Mouse (Mus musculus): Measurements from ENCODE around the gene Gm20441.

The Gm20441 gene

DNA sequence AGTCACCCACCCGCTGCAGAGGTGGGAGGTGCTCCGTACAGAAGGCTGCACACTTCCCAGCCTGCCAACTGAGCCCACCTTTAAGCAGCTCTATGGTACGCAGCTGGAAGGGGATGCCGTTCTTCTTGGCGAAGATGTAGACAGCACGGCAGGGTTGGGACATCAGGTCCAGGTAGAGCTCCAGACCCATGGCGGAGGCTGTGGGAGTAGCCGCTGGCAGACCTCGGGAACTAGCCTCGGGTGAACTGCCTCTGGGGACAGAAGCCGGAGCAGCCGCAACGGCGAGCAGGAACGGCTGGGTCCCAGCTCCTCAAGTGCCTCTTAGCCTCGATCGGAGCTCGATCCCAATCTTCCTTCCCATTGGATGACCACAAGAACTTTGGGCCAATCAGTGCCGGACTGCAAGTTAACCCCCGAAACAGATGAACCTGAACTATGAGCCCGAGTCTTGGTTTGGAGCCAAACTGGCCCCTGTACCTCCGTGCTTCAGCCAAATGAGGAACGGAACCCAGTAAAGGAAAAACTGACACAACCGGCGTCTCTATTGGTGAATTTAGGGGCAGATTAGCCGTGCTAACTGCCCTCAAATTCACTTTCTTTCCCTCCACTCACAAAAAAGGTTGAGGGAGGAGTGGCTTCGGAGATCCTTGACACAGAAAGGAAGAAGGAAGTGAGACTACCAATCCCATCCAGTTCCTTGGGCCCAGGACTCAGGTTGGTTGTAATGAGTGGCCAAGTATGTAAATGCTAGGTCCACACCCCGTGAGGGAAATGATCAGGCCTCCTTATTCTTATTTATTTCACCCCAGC lies at the start of gene Gm20441, which contains the start of gene Gstt3:
Gene Gm20441, minus strand, starts transcription at position 186 of the 810 bp plus-strand sequence.
Gene Gstt3, minus strand, starts transcription at position 646 of the 810 bp plus-strand sequence.
- no peak for DNase-seq (ENCODE audit: low spot score)

DNA sequence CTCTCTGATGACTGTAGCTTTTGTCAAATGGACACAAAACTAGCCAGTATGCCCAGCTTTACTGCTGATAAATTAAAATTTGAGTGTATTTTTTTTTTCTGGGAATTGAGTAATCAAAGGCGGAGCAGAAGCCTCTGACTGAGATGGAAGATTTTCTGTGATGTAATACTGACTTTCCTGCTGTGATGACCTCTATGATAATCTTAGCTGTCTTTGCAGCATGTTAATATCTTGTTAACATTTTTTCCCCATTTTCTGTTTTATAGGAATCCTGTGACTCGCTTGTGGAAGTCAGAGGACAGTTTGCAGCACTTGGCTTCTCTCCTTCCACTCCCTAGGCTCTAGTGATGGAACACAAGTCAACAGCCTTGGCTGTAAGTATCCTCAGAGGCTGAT lies 49.5 kb upstream of the Gm20441 start:
- DNase-seq (ENCODE audit: low spot score) = no peak

DNA sequence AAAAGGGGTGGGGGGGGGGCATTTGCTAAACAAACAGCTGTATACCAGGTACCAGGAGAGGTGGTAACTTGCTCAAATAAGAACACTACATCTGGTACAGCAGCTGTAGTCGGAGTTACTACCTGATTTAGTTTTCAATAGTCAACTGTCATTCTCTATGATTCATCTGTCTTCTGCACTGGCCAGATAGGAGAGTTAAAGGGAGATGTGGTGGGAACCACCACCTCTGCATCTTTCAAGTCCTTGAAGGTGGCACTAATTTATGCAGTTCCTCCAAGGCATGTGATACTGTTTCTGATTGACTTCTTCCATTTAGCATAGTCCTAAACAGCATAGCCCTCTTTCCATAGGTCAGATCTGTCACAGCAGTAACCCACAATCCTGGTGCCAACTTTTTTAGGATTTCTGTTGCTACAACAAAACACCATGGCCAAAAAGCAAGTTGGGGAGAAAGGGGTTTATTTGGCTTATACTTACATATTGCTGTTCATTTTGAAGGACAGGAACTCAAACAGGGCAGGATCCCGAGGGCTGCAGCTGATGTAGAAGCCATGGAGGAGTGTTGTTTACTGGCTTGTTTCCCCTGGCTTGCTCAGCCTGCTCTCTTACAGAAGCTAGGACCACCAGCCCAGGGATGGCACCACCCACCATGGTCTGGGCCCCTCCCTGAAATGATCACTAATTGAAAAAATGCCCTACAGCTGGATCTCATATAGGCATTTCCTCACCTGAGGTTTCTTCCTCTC lies 48.9 kb upstream of the Gm20441 start:
- no peak for DNase-seq (ENCODE audit: low spot score)

DNA sequence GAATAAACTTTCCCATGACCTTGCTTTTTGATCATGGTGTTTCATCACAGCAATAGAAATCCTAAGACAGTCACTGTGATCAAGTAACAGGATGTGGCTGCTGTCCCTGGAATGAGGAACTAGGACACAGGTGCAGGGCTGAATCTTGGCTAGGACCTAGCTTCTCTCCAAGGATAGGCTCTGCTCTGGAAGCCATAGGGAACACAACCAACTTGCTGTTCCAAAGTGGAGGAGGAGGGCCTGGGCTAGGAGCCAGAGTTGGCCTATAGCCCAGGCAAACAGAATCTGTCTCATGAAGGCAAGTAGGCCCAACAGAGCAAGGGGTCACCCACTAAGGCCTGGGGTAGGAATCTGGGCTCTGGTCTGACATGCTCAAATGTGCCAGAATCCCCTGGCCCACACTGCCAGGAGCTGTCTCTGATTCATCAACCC lies 47.8 kb upstream of the Gm20441 start:
- DNase-seq (ENCODE audit: low spot score) = no peak

DNA sequence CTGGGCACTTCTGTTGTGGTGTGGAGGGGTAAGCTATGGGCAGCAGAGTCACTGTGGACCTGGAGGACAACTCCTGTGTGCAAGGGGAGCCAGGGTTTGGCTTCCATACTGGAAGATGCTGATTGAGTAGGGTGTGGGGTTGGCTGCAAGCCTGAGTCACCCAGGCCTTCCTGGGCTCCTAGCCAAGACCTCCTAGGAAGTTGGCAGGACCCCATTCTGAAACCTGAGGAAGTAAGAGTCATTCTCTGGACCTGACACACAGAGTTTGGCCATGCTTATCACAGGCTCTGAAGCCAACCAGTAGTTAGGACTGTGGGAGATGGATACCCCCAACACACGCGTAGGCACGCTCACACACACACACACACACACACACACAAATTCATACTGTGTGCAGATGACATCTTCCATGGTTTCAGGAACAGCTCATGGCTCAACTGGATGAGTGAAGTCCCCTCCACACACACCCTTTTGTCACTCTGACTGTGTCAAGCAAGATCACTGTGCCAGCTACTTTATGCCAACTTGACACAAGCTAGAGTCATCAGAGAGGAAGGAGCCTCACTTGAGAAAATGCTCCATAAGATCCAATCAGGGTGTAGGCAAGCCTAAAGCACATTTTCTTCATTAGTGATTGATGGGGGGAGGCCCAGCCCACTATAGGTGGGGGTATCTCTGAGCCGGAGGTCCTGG lies 47.1 kb upstream of the Gm20441 start:
- DNase-seq (ENCODE audit: low spot score) = no peak

DNA sequence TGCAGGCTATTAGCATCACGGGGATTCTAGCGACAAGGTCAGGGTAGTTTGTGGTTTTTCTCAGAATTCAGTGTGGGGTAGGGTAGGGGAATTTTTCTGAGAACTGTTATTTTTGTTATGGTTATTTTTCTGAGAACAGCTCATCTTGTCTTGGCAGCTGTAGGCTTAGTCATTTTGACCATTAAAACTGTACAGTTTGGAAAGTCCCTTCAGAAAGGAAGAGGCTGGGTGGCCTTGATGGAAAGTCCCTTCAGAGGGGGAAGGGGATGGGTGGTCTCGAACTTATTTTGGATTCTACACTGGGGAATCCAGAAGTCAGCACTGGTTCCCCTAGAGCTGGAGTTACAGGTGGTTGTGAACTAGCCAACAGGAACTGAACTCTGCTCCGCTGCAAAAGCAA lies 43.8 kb upstream of the Gm20441 start:
- DNase-seq (ENCODE audit: low spot score) = no peak

DNA sequence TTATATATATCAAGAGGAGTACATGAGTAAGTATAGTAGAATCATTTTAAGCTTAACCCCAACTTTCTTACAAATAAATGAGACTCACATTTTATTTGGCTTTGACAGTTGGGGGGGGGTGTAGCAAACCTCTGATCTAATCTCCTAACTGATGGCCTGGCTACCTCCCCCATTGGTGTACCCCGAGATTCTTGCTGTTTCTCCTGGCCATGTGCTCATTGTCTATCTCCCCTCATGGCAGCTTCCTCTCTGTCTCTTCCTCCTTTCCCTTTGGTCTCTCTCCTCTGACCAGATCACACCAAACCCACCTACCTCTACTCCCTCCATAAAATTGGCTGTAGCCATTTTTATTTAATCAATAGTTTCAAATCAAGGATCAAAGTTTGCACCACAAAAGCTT lies 43.0 kb upstream of the Gm20441 start:
- DNase-seq (ENCODE audit: low spot score) = no peak

DNA sequence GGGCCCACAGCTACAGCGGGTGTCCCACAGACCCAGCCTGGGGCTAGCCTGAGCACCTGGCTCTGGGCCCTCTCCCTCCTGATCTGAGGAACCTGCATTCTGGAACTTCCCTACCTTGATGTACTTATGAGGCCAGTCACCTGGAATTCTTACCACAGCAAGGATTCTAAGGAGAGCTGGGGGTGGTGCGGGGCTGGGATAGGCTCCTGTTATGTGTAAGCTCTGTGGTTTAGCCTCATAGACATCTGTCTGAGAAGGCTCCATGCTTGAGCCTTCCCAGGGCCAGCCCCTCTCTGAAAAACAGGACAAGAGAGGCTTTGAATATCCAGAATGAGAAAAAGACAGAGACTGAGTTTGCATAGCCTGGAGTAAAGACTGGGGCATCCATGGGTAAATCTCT lies 41.7 kb upstream of the Gm20441 start, which contains the start of gene Gstt4:
Gene Gstt4, minus strand, starts transcription at position 101 of the 400 bp plus-strand sequence.
- no peak for DNase-seq (ENCODE audit: low spot score)

DNA sequence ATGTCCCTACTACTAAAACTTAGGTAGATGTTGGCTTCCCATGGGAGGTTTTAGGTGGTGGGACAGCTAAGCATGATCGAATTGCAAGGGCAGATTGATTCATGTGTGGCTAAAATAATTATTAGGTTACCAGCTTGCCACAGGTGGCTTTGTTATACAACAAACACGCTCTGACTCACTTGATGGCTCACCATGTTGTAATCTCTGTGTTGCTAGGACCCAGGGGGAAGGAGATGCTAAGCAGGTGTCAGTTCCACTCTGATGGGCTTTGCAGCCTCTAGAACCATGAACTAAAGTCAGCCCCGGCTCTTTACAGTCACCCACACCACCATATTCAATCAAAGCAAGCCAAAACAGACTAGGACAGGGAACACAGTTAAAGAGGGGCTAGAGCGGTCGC lies 39.1 kb upstream of the Gm20441 start:
- no peak for DNase-seq (ENCODE audit: low spot score)

DNA sequence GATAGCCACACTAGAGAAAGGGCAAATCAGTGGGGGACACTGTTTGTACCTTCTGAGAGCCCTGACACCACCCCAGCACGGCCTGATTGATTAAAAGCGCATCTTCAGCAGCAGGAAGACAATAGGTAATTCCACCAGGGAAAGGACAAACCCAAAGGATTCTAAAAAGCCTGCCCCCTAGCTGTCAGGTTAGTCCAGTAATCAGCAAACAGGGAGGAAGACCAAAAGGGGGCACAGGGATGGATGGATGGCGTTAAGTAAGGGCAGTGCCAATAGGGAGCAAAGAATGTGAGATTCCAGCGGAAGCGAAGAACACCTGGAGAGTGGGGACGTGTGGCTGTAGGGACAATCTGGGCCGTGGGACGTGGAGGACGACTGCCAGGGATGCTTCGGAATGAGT lies 37.9 kb upstream of the Gm20441 start:
- no peak for DNase-seq (ENCODE audit: low spot score)

DNA sequence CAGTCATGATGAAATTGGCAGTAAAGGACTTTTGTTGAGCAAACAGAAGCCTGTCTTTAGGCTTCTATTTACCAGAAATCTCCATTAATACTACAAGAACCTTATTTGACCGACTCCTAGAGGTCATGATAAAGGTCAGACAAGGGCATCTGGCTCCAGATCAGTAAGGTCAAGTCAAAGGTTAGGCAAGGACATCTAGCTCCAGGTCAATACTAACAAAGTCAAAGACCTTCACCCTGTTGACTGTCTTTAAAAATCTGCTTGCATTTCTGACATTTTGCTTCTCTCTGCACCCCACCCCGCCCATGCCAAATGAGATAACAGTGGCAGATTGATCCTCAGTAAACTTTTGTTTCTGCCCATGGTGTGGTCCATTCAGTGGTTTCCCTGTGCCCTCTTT lies 23.5 kb upstream of the Gm20441 start:
- DNase-seq (ENCODE audit: low spot score) = no peak

DNA sequence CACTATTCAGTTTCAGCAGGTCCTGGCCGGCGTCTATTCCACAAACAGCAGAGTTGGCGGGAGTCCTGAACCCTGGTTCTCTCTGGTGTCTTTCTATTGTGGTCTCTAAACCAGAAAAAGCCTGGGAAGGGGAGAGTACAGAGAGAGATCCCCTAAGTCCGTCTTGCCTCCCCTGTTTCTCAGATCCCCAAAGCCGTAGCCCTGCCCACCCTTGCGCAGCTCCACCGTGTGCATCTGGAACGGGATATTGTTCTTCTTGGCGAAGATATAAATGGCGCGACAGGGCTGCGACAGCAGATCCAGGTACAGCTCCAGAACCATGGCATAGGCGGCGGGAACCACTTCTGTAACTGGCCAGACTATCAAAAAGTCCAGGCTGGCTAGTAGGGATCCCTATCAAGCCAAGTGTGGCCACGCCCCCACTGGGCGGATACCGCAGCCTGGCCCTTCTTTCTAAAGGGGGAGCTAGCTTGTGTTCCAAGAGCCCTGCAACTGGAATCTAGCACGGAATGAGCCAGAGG lies 17.5 kb upstream of the Gm20441 start, which contains the start of gene Gstt1:
Gene Gstt1, minus strand, starts transcription at position 409 of the 521 bp plus-strand sequence.
- no peak for DNase-seq (ENCODE audit: low spot score)

DNA sequence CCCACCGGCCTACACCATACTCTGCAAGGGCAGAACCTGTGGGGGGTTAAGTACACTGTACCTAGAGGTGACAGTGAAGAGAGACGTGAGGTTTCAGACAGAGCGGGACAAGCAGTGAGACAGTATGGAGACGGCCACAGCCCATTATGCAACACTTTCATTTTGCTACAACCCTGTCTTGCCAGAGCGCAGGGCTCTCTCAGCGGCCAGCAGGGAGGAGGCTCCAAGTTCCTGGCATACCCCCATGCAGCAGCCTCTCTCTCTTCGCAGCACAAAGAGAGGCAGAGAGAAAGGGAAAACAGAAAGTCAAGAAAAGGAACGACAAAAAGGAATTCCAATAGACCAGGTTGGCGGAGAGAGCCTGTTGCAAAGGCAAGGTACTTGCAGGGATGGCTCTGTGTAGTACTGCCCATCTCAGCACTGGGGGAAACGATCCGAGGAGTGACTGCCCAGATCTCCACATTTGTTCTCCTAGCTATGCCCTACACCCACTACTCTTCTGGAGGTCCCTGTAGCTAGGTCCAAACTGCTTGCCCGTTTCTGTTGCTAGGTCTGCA lies 16.9 kb upstream of the Gm20441 start:
- DNase-seq (ENCODE audit: low spot score) = no peak

DNA sequence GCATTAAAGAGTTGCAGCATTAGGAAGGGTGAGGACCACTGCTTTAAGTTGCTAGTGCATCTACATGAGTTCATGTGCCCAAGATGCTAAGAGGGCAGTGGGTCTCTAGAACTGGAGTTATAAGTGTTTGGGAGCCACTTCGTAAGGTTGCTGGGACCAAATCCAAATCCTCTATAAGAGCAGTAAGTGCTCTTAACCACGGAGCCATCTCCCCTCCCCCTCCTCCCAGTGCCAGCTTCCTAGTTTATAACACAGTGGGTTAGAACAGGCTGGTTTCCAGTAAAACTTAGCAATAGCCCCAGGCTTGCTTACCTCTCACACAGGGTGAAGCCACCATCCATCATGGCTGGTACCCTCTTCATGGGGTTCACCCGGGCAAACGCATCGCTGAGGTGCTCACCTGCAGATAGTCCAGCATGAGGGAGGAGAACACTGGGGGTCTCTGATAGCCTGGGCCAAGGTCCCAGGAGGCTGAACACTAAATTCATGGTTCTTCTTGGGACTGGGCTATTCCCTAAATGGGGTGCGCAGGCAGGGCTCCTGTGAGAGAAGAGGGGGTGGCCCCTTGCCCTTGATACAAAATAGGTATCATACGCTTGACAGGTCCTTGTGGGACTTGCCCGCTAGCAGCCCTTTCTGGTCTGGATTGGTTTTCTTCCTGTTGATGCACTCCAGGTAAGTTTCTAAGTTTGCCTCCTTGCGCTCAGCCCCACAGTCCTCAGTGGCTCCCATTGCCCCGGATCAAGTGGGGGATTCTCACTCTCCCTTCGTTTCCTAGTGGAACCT lies 16.2 kb upstream of the Gm20441 start:
- no peak for DNase-seq (ENCODE audit: low spot score)

DNA sequence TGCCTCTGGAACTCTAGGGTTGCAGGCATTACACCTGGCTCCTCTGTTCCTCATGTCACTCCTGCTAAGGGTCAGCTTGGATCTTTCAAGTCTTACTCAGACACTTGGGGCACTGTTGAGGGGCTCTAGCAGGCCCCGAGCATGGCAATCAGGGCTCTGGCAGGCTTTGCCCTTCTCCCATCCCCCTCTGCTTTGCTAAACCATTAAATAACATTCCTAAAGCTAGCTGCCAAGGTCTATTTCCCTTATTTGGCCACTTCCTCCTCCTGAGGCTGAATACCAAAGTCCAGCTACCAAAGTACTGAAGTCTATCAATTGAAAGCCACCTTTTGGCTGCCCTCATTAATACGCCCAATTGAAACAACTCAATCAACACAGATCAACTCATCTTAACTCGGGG lies 14.1 kb upstream of the Gm20441 start:
- no peak for DNase-seq (ENCODE audit: low spot score)

DNA sequence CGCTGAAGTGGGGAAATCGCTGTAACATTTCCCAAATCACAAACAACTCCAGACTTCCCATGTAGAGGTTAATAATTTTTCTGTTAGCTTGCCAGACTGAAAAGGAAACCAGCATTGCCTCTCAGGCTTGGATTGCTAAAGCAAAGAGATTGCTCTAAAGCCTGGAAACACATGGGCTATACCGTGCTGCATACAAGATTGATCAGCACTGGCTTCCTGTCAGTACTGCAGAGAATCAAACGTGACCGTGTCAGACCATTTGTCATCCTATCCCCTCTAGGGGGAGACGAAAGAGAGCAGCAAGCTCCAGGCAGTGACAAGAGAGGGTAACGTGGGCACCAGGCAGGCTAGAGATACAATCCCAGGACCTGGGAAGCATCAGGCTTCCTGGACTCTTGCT lies 10.0 kb upstream of the Gm20441 start:
- DNase-seq (ENCODE audit: low spot score) = no peak

DNA sequence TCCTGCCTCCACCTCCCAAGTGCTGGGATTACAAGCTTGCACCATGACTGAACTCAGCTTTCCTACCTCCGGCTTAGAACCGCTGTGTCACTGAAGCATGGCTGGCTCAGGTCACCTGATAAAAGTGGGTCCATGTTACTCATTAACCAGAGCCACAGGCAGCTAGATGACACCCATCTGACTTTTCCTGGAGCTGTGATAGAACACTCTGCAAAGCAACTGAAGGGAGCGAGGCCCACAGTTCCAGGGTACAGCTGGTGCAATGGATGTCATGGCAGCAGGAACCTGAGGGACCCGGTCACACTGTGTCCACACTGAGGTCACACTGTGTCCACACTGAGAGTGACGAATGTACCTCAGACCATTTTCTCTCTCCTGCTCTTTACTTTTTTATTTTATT lies 9.1 kb upstream of the Gm20441 start:
- DNase-seq (ENCODE audit: low spot score) = no peak

DNA sequence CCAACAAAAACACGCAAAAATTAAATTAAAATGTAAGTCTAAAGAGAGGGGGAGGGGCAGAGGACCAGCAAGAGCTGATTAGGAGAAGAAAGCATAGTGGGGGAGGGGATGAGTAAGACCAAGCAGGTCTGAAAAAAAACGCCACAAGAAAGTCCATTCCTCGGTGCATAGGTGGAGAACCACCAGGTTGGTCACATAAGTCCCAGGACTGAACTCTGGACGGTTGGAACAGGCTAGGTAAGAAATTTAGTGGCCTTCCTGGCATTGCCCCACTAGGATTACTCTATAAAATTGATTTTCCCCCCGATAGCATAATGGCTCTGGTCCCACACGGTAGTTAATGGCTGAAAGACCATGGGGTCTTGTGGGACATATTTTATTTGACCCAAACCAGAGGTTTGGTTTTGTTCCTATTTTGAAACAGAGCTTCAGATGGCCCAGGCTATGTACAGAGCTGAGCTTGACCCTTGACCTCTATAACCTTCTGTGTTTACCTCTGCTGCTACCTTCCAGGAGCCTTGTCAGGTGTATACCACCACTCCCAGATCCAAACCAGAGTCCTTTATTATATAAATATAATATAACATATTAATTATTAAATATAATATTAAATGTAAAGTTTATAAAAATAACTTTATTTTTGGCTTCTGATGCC lies 8.5 kb upstream of the Gm20441 start:
- DNase-seq (ENCODE audit: low spot score) = no peak

DNA sequence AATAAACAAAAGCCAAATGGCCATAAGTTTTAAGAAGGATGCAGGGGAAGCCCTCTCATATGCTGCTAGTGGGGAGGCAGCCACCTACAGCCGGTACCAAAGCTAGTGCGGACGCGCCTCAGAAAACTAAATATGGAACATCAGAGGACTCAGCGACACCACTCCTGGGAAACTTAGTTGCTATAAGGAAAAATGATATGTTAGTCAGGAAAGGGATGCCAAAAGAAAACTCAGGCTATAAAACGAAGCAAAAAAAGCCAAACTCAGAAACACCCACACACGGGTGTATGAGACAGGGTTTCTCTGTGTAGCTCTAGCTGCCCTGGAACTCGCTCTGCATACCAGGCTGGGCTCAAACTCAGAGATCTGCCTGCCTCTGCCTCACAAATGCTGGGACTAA lies 7.5 kb upstream of the Gm20441 start:
- no peak for DNase-seq (ENCODE audit: low spot score)

DNA sequence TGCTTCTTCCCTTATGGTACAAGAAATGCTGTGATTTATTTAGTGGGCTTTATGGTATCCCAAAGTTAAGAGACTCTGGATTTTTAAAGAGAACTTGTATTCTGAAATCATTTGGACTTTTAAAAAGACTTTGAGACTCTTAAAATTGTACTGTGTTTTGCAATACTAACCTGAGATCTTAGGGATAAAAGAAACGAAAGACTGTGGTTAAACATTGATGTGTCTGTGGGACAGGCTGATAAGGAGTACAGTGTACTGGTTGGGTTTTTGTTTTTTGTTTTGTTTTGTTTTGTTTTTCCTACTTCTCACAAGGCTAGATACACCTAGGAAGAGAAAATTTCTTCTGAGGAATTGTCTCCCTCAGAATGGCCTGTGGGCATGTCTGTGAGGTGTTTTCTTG lies 4.7 kb upstream of the Gm20441 start:
- no peak for DNase-seq (ENCODE audit: low spot score)

Data from urinary bladder, postnatal 10 days (tissue).